Mouse (Mus musculus) heart, embryonic 16.5 days (tissue): ENCODE results near the gene Pde7b. TPM values are rescaled to one million over a fixed set of nuclear protein-coding genes. Genes with fewer than 3 reads are reported as not detected.

ENCODE experiments used
- ATAC-seq: fragments of 200-750 bp; cut with Nextera tagmentation; replicated peaks from 2 replicates; pipeline ENCODE4 v1.8.0; 2017; ENCODE audit warnings: moderate number of reproducible peaks; ENCODE audit not compliant: insufficient read depth, low FRiP score; ENCODE audit errors: extremely low read depth
- H3K27ac ChIP-seq: fragments of 300-500 bp; sonication (generic); 2 replicates; pipeline ENCODE4 v1.5.1; 2014; ENCODE audit warnings: mild to moderate bottlenecking, low read length, control low read depth, moderate library complexity
- H3K27me3 ChIP-seq: fragments of 300-500 bp; sonication (generic); 2 replicates; pipeline ENCODE4 v1.6.1; 2014; ENCODE audit warnings: low read length, mixed read lengths; ENCODE audit not compliant: control insufficient read depth, insufficient read depth
- H3K36me3 ChIP-seq: fragments of 300-500 bp; sonication (generic); 2 replicates; pipeline ENCODE4 v1.6.1; 2014; ENCODE audit not compliant: control insufficient read depth, insufficient read depth
- H3K4me1 ChIP-seq: fragments of 300-500 bp; sonication (generic); 2 replicates; pipeline ENCODE4 v1.6.1; 2014; ENCODE audit warnings: low read length, mixed read lengths; ENCODE audit not compliant: control insufficient read depth, insufficient read depth
- H3K4me2 ChIP-seq: fragments of 300-500 bp; sonication (generic); 2 replicates; pipeline ENCODE4 v1.6.1; 2014; ENCODE audit warnings: low read depth, mild to moderate bottlenecking, control low read depth, low read length
- H3K4me3 ChIP-seq: fragments of 300-500 bp; sonication (generic); 2 replicates; pipeline ENCODE4 v1.5.1; 2014; ENCODE audit warnings: mild to moderate bottlenecking, control low read depth, low read length
- H3K9ac ChIP-seq: fragments of 300-500 bp; sonication (generic); 2 replicates; pipeline ENCODE4 v1.6.1; 2014; ENCODE audit warnings: low read length, control low read depth
- H3K9me3 ChIP-seq: fragments of 300-500 bp; sonication (generic); replicated peaks from 2 replicates; pipeline ENCODE4 v1.6.1; 2016; ENCODE audit warnings: low read length; ENCODE audit not compliant: control insufficient read depth
- WGBS: fragments of 180-500 bp; shearing (Covaris S2); extraction: QIAGEN DNeasy Blood & Tissue Kit; methylation state at CpG from one replicate; pipeline ENCODE4 v1.1.7; 2014; 5-methylcytosine and 5-hydroxymethylcytosine counted together
- polyA plus RNA-seq: library from polyadenylated mRNA; unstranded; fragments of >200 nt; fragmentation: Nextera tagmentation; extraction: Ambion mirVana; gene quantifications from 2 replicates; pipeline ENCODE4 v1.2.1, GENCODE M21; 2015

Pde7b gene
- polyA plus RNA-seq, 1 experiment from 2014 or later: 4.0 TPM

DNA sequence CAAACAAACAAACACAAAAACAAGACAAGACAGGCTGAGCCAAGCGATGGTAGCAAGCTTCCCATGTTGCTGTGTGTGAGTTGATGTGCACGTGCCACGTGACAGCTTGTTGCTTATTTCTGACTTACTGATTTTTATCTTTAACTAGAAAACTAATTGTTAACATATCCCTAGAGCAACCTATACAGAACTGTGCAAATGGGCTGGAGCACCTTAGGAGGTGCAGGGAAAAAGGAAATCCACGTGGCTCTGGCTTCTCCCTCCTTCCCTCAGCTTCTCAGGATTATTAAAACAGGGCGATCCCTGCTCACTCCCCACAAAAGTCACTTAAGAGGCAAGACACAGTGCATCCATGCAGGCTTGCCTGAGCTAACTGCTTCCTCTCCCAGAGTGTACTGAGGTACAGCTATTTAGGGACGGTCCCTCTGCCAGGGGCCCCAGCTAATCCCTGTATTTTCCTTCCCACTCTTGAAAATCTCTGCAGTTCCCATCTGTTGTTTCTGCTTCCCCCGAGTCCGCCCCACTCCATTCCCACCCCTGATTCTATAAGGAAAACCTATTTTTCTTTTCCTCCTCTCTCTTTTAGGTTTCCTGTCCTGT is 606 bp upstream of the Pde7b start:
- Histone ChIP-seq H3K9ac (no peak overlapping the region), H3K4me3 (no peak overlapping the region)
- ATAC-seq: no peak

GRCm38 (mm10) chr10:20724451-20724850 is 427 bp downstream of the Pde7b start:
- H3K9me3 ChIP-seq: no peaks in the 10 kb centered on the region
- peak overlapping the region; percentile 53 for H3K4me3 ChIP-seq
- H3K27ac ChIP-seq: peak overlapping the region; percentile 51
- no peaks in the 10 kb centered on the region for H3K36me3 ChIP-seq
- H3K9ac ChIP-seq: peak overlapping the region; percentile 69
- H3K4me1 ChIP-seq: peaks cover 17% of the 10 kb centered on the region
- ATAC-seq: no peak
- H3K27me3 ChIP-seq: no peaks in the 10 kb centered on the region
- 30% methylated on average over 10 of the region's 10 CpGs for WGBS
- peak overlapping the region; percentile 65 for H3K4me2 ChIP-seq

More for the DNA sequence above, 606 bp upstream of the Pde7b start:
- Histone ChIP-seq H3K4me1 (peaks cover 15% of the 10 kb centered on the region), H3K4me2 (peak overlapping the region; percentile 65), H3K27me3 (no peaks in the 10 kb centered on the region), H3K36me3 (no peaks in the 10 kb centered on the region), H3K9me3 (no peaks in the 10 kb centered on the region), H3K27ac (no peak overlapping the region)
- 51% methylated on average over 8 of the region's 8 CpGs for WGBS

DNA sequence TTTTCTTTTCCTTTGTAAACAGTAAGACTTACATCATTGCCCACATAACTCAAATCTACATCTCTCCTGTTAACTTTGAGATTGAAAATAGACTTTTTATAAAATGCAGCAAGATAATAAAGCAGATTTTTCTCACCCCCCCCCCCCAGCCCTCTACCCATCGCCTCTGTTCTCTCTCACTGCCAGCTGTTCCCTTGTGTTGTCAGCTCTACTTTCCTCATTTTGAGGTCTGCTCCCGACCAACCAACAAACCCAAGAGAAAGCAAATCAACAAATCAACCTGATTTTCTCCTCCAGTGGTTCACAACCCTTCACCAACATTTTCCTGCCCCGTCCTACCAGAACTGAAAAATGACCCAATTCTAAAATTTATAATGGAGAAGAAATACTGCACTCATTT is 916 bp downstream of the Pde7b start:
- H3K27me3 ChIP-seq: no peaks in the 10 kb centered on the region
- peak overlapping the region; percentile 51 for H3K27ac ChIP-seq
- H3K36me3 ChIP-seq: no peaks in the 10 kb centered on the region
- H3K4me1 ChIP-seq: peaks cover 17% of the 10 kb centered on the region
- no peaks in the 10 kb centered on the region for H3K9me3 ChIP-seq
- H3K4me2 ChIP-seq: peak overlapping the region; percentile 65
- H3K4me3 ChIP-seq: peak overlapping the region; percentile 53
- ATAC-seq: no peak
- 28% methylated on average over 3 of the region's 3 CpGs for WGBS
- H3K9ac ChIP-seq: peak overlapping the region; percentile 69

DNA sequence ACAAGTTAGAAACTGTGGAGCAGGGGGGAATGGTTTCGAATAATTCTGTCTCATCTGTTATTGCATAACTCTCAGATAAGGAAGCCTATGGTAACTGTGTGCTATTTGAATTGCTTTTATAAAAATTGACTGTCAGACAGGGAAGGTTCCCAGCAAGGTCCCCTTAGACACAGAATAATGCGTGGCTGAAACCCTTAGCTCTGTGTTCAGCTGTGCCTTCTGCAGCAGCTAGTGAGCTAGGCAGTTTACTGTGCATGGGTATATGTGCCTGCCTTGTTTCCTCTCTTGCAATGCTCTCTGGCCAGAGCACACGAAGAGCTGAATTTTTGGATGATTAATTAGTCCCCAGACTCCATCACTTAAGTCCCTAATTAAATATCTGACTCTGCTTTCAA is 1.4 kb downstream of the Pde7b start:
- H3K9me3 ChIP-seq: no peaks in the 10 kb centered on the region
- H3K27ac ChIP-seq: peak overlapping the region; percentile 79
- peak overlapping the region; percentile 65 for H3K4me2 ChIP-seq
- WGBS: 27% methylated on average over 3 of the region's 3 CpGs
- peak; percentile 35; the same call in 1 of the 2 replicates for ATAC-seq
- no peaks in the 10 kb centered on the region for H3K27me3 ChIP-seq
- no peaks in the 10 kb centered on the region for H3K36me3 ChIP-seq
- H3K9ac ChIP-seq: peak overlapping the region; percentile 54
- peaks cover 17% of the 10 kb centered on the region for H3K4me1 ChIP-seq
- H3K4me3 ChIP-seq: peak overlapping the region; percentile 53

GRCm38 (mm10) chr10:20722651-20723520 is 2.0 kb downstream of the Pde7b start:
- H3K4me3 ChIP-seq: peak overlapping the region; percentile 53
- no peaks in the 10 kb centered on the region for H3K9me3 ChIP-seq
- no peaks in the 10 kb centered on the region for H3K27me3 ChIP-seq
- peak overlapping the region; percentile 79 for H3K27ac ChIP-seq
- H3K4me1 ChIP-seq: peaks cover 17% of the 10 kb centered on the region
- WGBS: 38% methylated on average over 9 of the region's 9 CpGs
- peak overlapping the region; percentile 54 for H3K9ac ChIP-seq
- H3K36me3 ChIP-seq: no peaks in the 10 kb centered on the region
- peak; percentile 58; the same call in 1 of the 2 replicates for ATAC-seq
- H3K4me2 ChIP-seq: peak overlapping the region; percentile 65

GRCm38 (mm10) chr10:20719201-20719600 is 5.7 kb downstream of the Pde7b start:
- Histone ChIP-seq H3K4me1 (peaks cover 17% of the 10 kb centered on the region), H3K9me3 (no peaks in the 10 kb centered on the region), H3K4me2 (no peak overlapping the region), H3K4me3 (no peak overlapping the region), H3K9ac (no peak overlapping the region), H3K27ac (no peak overlapping the region), H3K27me3 (no peaks in the 10 kb centered on the region), H3K36me3 (no peaks in the 10 kb centered on the region)
- 71% methylated on average over 2 of the region's 2 CpGs for WGBS
- ATAC-seq: no peak; the same call in 1 of the 2 replicates

DNA sequence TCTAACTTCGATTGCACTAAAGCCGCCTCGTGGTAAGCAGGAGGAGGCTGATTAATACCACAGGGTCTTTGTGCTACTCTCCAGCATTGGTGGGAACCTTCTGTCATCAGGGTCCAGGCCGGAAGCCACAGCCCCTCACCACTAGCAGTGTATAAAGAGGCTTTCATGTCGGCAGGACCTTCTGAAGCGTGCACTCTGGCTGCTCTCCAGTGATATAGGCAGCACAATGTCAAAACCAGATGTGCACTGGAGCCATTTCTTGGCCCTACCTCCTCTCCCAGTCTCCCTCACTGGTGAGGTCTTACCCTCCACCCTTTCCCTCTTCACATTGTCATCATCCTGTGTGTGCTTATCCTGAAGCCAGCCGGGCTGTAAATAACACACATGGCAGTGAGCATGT is 24.2 kb downstream of the Pde7b start:
- WGBS: 41% methylated on average over 7 of the region's 7 CpGs
- H3K36me3 ChIP-seq: no peaks in the 10 kb centered on the region
- peak; percentile 67 for ATAC-seq
- H3K27ac ChIP-seq: no peak overlapping the region
- no peak overlapping the region for H3K9ac ChIP-seq
- no peak overlapping the region for H3K4me3 ChIP-seq
- H3K9me3 ChIP-seq: no peaks in the 10 kb centered on the region
- no peak overlapping the region for H3K4me2 ChIP-seq
- H3K4me1 ChIP-seq: peaks cover 10% of the 10 kb centered on the region; the same call in 1 of the 2 replicates
- H3K27me3 ChIP-seq: no peaks in the 10 kb centered on the region

DNA sequence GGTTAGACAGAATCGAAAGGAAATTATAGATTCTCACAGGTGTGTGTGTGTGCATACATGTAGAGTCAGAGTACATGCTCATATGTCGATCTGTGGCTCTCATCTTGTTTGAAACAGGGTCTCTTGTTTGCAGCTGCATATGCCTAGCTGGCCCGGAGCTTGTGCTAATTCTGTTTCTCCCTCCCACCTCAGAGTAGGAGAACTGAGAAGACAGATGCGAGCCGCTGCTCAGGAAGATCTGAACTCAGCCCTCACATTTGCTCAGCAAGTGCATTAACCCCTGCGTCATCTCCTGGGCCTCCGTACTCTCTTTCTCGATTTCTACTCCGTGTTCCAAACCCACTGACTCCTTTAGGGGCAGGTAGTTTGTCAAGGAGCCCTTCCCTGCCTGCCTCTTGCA is 25.0 kb downstream of the Pde7b start:
- no peak for ATAC-seq
- H3K4me2 ChIP-seq: no peak overlapping the region
- H3K9ac ChIP-seq: no peak overlapping the region
- H3K36me3 ChIP-seq: no peaks in the 10 kb centered on the region
- H3K9me3 ChIP-seq: no peaks in the 10 kb centered on the region
- H3K4me3 ChIP-seq: no peak overlapping the region
- no peak overlapping the region for H3K27ac ChIP-seq
- WGBS: 88% methylated on average over 9 of the region's 9 CpGs
- no peaks in the 10 kb centered on the region for H3K27me3 ChIP-seq
- H3K4me1 ChIP-seq: peaks cover 13% of the 10 kb centered on the region; the same call in 1 of the 2 replicates

GRCm38 (mm10) chr10:20695637-20696036 is 29.2 kb downstream of the Pde7b start:
- Histone ChIP-seq H3K4me1 (peaks cover 8% of the 10 kb centered on the region; the same call in 1 of the 2 replicates), H3K4me2 (no peak overlapping the region), H3K27me3 (no peaks in the 10 kb centered on the region), H3K27ac (no peak overlapping the region), H3K9me3 (no peaks in the 10 kb centered on the region), H3K4me3 (no peak overlapping the region), H3K9ac (no peak overlapping the region), H3K36me3 (no peaks in the 10 kb centered on the region)
- WGBS: 46% methylated on average over 11 of the region's 11 CpGs
- no peak for ATAC-seq
